Mouse (Mus musculus): ENCODE measurements around the gene Psmd3. TPM values are rescaled to one million over a fixed set of nuclear protein-coding genes. Genes with fewer than 3 reads are reported as not detected.

Gene Psmd3
- polyA plus RNA-seq, 1 experiment from 2014 or later, result 141 TPM

DNA sequence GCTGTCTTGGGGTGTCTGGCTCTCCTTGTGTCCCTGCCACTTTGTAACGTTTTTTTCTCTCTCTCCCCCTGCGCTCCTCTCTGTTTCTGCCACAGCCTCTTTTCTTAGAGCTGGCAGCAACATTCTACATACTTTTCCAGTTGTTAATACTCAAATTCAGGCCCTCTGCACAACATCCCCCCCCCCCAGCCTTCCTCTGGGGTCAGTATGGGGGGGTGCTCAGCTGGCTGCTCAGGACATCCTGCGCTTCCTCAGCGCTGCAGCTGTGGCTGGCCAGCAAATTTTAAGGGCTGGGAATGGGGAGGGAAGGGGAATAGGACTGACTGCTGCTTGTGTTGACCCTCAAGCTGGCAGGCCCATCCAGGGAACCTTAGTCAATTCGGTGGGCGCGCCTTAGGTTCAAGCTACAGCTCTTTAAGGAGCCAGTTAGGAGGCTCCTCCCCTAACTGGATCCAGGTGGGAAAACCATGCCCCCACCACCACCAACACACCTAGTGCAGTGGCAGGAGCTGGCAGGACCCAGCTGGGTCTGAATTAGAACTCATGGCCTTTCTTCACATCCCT lies 62.2 kb downstream of the Psmd3 start:
- 34% methylated on average over 7 of the region's 7 CpGs for WGBS
- ATAC-seq (replicated peaks; ENCODE audit: insufficient number of reproducible peaks, low FRiP score, low TSS enrichment, low read depth) (no peak), DNase-seq (ENCODE audit: low spot score) (no peak)
- Histone ChIP-seq H3K36me3 (replicated peaks; ENCODE audit: control insufficient read depth, insufficient read depth, low read depth, low read length) (no peaks in the 10 kb centered on the region), H3K9me3 (replicated peaks; ENCODE audit: control insufficient read depth, low read length) (no peaks in the 10 kb centered on the region), H3K4me3 (ENCODE audit: low read depth, low read length) (no peak overlapping the region), H3K27ac (replicated peaks; ENCODE audit: low read depth, low read length) (no peak overlapping the region; the same call in 1 of the 2 replicates), H3K4me2 (ENCODE audit: low read depth, low read length) (peak overlapping the region; percentile 77), H3K9ac (replicated peaks; ENCODE audit: low read length) (peak overlapping the region; percentile 36), H3K27me3 (ENCODE audit: control insufficient read depth, insufficient read depth, low read length) (no peaks in the 10 kb centered on the region), H3K4me1 (ENCODE audit: control insufficient read depth, insufficient read depth, low read length) (peaks cover 36% of the 10 kb centered on the region)

Other genes starting within 250 kb of the Psmd3 start
- gene Mien1, start 243.6 kb upstream of the Psmd3 start, polyA plus RNA-seq (2014; fragmentation: Nextera tagmentation; extraction: Ambion mirVana), result 89.3 and 95.6 TPM in 2 replicates
- 8.1 and 8.5 TPM in 2 replicates for gene Grb7, start 236.2 kb upstream of the Psmd3 start, polyA plus RNA-seq (2014; fragmentation: Nextera tagmentation; extraction: Ambion mirVana)
- 0.07 TPM in 1 of 2 replicates, not detected in the other for gene Ikzf3, start 136.5 kb upstream of the Psmd3 start, polyA plus RNA-seq (2014; fragmentation: Nextera tagmentation; extraction: Ambion mirVana)
- gene Zpbp2, start 131.5 kb upstream of the Psmd3 start, polyA plus RNA-seq (2014; fragmentation: Nextera tagmentation; extraction: Ambion mirVana), result 0.24 TPM in 1 of 2 replicates, not detected in the other
- 8.0 and 9.3 TPM in 2 replicates for gene Ormdl3, start 95.2 kb upstream of the Psmd3 start, polyA plus RNA-seq (2014; fragmentation: Nextera tagmentation; extraction: Ambion mirVana)
- not detected in 2 replicates for gene Lrrc3c, start 84.3 kb upstream of the Psmd3 start, polyA plus RNA-seq (2014; fragmentation: Nextera tagmentation; extraction: Ambion mirVana)
- 0.83 and 1.2 TPM in 2 replicates for gene Gm12355, start 56.9 kb upstream of the Psmd3 start, polyA plus RNA-seq (2014; fragmentation: Nextera tagmentation; extraction: Ambion mirVana)
- not detected in 2 replicates for gene Gsdma3, start 56.2 kb upstream of the Psmd3 start, polyA plus RNA-seq (2014; fragmentation: Nextera tagmentation; extraction: Ambion mirVana)
- not detected in 2 replicates for gene Gsdma2, start 35.8 kb upstream of the Psmd3 start, polyA plus RNA-seq (2014; fragmentation: Nextera tagmentation; extraction: Ambion mirVana)
- gene Gsdma, start 18.2 kb upstream of the Psmd3 start, polyA plus RNA-seq (2014; fragmentation: Nextera tagmentation; extraction: Ambion mirVana), result 0.07 TPM in 1 of 2 replicates, not detected in the other
- gene Csf3, start 18.7 kb downstream of the Psmd3 start, polyA plus RNA-seq (2014; fragmentation: Nextera tagmentation; extraction: Ambion mirVana), result not detected in 2 replicates
- 54.8 and 55.1 TPM in 2 replicates for gene Med24, start 46.9 kb downstream of the Psmd3 start, polyA plus RNA-seq (2014; fragmentation: Nextera tagmentation; extraction: Ambion mirVana)
- gene Thra, start 58.1 kb downstream of the Psmd3 start, polyA plus RNA-seq (2014; fragmentation: Nextera tagmentation; extraction: Ambion mirVana), result 19.7 and 20.3 TPM in 2 replicates
- gene Nr1d1, start 92.8 kb downstream of the Psmd3 start, polyA plus RNA-seq (2014; fragmentation: Nextera tagmentation; extraction: Ambion mirVana), result 0.69 and 1.2 TPM in 2 replicates
- 20.2 and 22.0 TPM in 2 replicates for gene Msl1, start 113.0 kb downstream of the Psmd3 start, polyA plus RNA-seq (2014; fragmentation: Nextera tagmentation; extraction: Ambion mirVana)
- 41.9 and 44.3 TPM in 2 replicates for gene Casc3, start 122.4 kb downstream of the Psmd3 start, polyA plus RNA-seq (2014; fragmentation: Nextera tagmentation; extraction: Ambion mirVana)
- gene Rapgefl1, start 154.2 kb downstream of the Psmd3 start, polyA plus RNA-seq (2014; fragmentation: Nextera tagmentation; extraction: Ambion mirVana), result 1.1 TPM in 2 replicates
- 4.4 and 4.6 TPM in 2 replicates for gene Wipf2, start 181.1 kb downstream of the Psmd3 start, polyA plus RNA-seq (2014; fragmentation: Nextera tagmentation; extraction: Ambion mirVana)
- gene Cdc6, start 225.2 kb downstream of the Psmd3 start, polyA plus RNA-seq (2014; fragmentation: Nextera tagmentation; extraction: Ambion mirVana), result 55.4 and 57.1 TPM in 2 replicates
- 32.7 and 40.2 TPM in 2 replicates for gene Rara, start 245.3 kb downstream of the Psmd3 start, polyA plus RNA-seq (2014; fragmentation: Nextera tagmentation; extraction: Ambion mirVana)